Mouse (Mus musculus) small intestine, adult 2 months (tissue): ENCODE measurements at regions not wholly inside any gene's neighbourhood (a gene's known extent, or its start where the extent isn't known, plus 50 kb on each side); places are given as distances from the start of the nearest gene placed in this dataset.

Experiments
- CTCF ChIP-seq: fragments of 200-500 bp; IDR thresholded peaks from 2 replicates; pipeline ENCODE4 v1.5.1; 2012; ENCODE audit warnings: low read depth, mild to moderate bottlenecking, control low read depth, inconsistent platforms, low read length, moderate library complexity, mixed read lengths; ENCODE audit not compliant: insufficient replicate concordance, insufficient read length; ENCODE audit errors: extremely low read depth
- POLR2A ChIP-seq: fragments of 200-500 bp; IDR thresholded peaks from 2 replicates; pipeline ENCODE4 v1.6.1; 2012; ENCODE audit warnings: low read depth, mild to moderate bottlenecking, control low read depth, inconsistent platforms, low read length, moderate library complexity

GRCm38 (mm10) chr3:68793923-68794322 lies 75.5 kb upstream of the 1110032F04Rik start:
- TF ChIP-seq CTCF (no peak), POLR2A (no peak)
